Mouse (Mus musculus) pancreas, adult 10 weeks (tissue): ENCODE results near the gene Sardh. TPM values are rescaled to one million over a fixed set of nuclear protein-coding genes. Genes with fewer than 3 reads are reported as not detected.

ENCODE experiments used
- polyA plus RNA-seq: library from polyadenylated mRNA; stranded (reverse); fragments of 350-450 nt; fragmentation: Illumina TruSeq; extraction: RNeasy Lipid Tissue Mini Kit (QIAGEN cat#74804); gene quantifications from one replicate; pipeline ENCODE4 v1.2.3, GENCODE M21; 2015; ENCODE audit warnings: low read depth, low replicate concordance; ENCODE audit not compliant: insufficient read depth

The Sardh gene
- 19.0 TPM for polyA plus RNA-seq

DNA sequence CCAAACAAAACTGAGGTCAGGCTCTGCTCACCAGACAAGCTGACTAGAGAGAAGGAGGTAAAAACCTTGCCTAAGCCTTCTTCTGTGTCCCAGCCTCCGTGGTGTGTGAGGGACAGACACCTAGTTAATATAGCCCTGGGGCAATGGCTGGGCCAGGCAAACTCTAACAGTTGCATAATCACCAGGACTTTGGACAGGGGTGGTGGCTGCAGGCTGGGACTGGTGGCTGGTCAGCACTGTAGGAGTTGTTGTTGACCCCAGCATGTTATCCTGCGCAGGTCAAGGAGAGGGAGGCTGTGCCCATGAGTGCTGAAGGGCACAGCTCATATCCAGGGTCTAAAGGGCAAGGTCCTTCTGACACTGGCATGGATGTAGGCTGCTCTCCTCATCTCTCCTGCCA is at the start of gene Sardh:
Gene Sardh, minus strand, starts transcription at position 127 of the 400 bp plus-strand sequence.

DNA sequence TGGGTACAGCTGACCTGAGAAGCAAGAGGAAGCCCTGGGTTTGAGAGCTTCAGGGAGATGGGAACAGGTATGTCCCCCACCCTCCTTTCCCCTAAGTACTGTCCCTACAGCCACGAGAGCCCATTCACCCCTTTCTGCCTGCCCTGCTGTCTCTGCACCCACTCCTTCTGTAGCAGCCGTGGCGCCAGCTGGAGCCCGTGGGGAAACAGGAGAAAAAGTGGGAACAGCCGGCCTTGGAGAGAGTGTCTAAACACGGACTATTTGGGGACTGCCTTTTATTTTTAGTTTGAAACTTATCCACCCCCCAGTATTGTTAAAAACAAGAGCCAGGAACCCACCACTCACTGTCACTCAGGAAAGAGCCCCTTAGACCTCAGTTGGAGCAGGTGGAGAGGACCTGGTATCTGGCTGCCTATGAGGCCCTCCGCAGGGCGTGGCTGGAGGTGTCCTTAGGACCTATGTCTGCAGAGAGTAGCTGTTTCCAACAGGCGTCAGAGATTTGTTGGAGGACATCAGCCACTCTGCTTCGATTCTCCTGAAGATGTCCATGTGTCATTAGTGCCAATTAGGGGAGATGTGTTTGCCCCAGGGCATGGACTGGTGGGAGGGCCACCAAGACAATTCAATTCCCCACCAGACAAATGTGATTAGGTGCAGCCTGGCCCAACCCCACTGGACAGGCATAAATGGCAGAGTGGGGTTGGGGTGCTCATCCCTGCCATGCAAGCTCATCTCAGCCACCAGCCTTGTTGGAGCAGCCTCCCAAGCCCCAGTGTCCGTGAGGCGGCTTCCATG is 83.1 kb downstream of the Sardh start, which contains the start of gene Dbh:
Gene Dbh, plus strand, starts transcription at position 438 of the 795 bp plus-strand sequence.

DNA sequence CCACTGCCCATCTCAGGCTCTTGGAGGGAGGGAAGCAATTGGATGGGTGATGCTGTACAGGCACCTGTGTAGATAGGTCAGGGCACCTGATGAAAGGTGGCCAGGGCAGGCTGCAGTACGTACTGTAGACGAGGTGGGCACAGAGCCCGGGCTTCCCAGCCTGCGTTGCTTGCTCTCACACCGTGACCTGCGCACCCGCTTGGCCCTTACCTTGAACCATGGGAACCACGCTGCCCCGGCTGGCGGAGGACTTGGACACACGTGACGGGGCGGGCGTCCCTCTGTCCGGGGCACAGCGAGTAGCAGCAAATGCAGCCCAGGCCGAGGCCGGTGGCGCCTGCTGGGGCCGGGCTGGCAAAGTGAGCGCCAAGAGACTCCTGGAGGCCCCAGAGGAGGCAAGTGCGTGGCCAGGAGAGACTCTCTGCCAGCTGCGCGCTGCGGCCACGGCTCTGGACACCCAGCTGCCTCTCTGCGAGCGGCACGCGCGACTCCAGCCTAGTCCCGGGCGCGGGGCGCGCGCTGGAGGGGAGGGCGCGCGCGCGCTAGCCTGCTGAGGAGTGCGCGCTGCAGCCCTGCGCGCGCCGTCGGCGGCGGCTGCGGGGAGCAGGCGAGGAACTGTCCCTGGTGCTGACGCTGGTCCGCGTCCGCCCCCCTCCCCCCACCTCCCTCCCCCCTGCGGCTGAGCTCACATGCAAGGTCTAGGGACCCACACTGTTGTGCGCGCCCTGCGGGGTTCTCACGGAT is 106.0 kb downstream of the Sardh start, which contains the start of gene Fam163b:
Gene Fam163b, minus strand, starts transcription at position 542 of the 744 bp plus-strand sequence.

Other genes starting within 250 kb of the Sardh start
- 19.2 TPM for gene Cacfd1, start 238.4 kb downstream of the Sardh start, polyA plus RNA-seq
- gene Slc2a6, start 220.3 kb downstream of the Sardh start, polyA plus RNA-seq, result not detected
- gene Mymk, start 176.2 kb downstream of the Sardh start, polyA plus RNA-seq, result not detected
- gene Adamtsl2, start 169.0 kb downstream of the Sardh start, polyA plus RNA-seq, result 3.9 TPM
- not detected for gene Fam163b, start 105.8 kb downstream of the Sardh start, polyA plus RNA-seq
- not detected for gene Dbh, start 83.1 kb downstream of the Sardh start, polyA plus RNA-seq
- gene Vav2, start 178.7 kb upstream of the Sardh start, polyA plus RNA-seq, result 3.1 TPM
- 2.6 TPM for gene Brd3os, start 194.0 kb upstream of the Sardh start, polyA plus RNA-seq